Mouse (Mus musculus) cerebellum, postnatal 36 days (tissue): Measurements from ENCODE around the gene Bckdha.

Source experiments
- DNase-seq, 2 experiments: peaks; one replicate each; pipeline ENCODE4 v3.0.0; 2021 to 2022; ENCODE audit warnings: mixed read lengths in 2 of 2

Gene Bckdha

GRCm38 (mm10) chr7:25658657-25659472 is at the start of gene Bckdha, which contains the start of gene Exosc5:
Bckdha (minus strand) TSS chr7:25658981.
Exosc5 (plus strand) TSS chr7:25659164.
- DNase-seq = peak; percentile 99 to 100

GRCm38 (mm10) chr7:25707581-25708292 is 49.0 kb upstream of the Bckdha start:
- DNase-seq = no peak

- DNase-seq = no peak
These were observed 47.9 kb upstream of the Bckdha start for GRCm38 (mm10) chr7:25706578-25707170.

GRCm38 (mm10) chr7:25705801-25706251 is 47.0 kb upstream of the Bckdha start:
- DNase-seq = peak; percentile 51 to 56

- no peak for DNase-seq
These were observed 46.1 kb upstream of the Bckdha start for GRCm38 (mm10) chr7:25704716-25705364.

GRCm38 (mm10) chr7:25703793-25704494 is 45.2 kb upstream of the Bckdha start:
- DNase-seq = no peak

- DNase-seq = no peak
These were observed 43.6 kb upstream of the Bckdha start for GRCm38 (mm10) chr7:25702350-25702749.

- no peak for DNase-seq
These were observed 42.0 kb upstream of the Bckdha start for GRCm38 (mm10) chr7:25700732-25701131.

GRCm38 (mm10) chr7:25699851-25700250 is 41.1 kb upstream of the Bckdha start:
- DNase-seq = no peak

GRCm38 (mm10) chr7:25694104-25694503 is 35.3 kb upstream of the Bckdha start:
- DNase-seq = no peak

- DNase-seq = no peak
These were observed 31.3 kb upstream of the Bckdha start for GRCm38 (mm10) chr7:25690051-25690450.

- DNase-seq = no peak
These were observed 30.8 kb upstream of the Bckdha start for GRCm38 (mm10) chr7:25689603-25690021.

- no peak for DNase-seq
These were observed 30.2 kb upstream of the Bckdha start for GRCm38 (mm10) chr7:25688810-25689586.

GRCm38 (mm10) chr7:25687811-25688401 is 29.1 kb upstream of the Bckdha start:
- DNase-seq = peak in 1 of 2 experiments; percentile 19

GRCm38 (mm10) chr7:25686680-25687531 is 28.1 kb upstream of the Bckdha start, which contains the start of gene Tgfb1:
Tgfb1 (plus strand) TSS chr7:25687002.
- DNase-seq = peak in 1 of 2 experiments; percentile 26

GRCm38 (mm10) chr7:25685926-25686470 is 27.2 kb upstream of the Bckdha start:
- no peak for DNase-seq

- no peak for DNase-seq
These were observed 25.9 kb upstream of the Bckdha start for GRCm38 (mm10) chr7:25684659-25685058.

GRCm38 (mm10) chr7:25683474-25684180 is 24.8 kb upstream of the Bckdha start:
- no peak for DNase-seq
